Mouse (Mus musculus) heart, embryonic 15.5 days (tissue): ENCODE data around the gene Polr2i. TPM values are rescaled to one million over a fixed set of nuclear protein-coding genes. Genes with fewer than 3 reads are reported as not detected.
"Not testable (repeated sequence)": the region's sequence is repeated elsewhere in the genome, so short reads cannot be mapped to it uniquely, and the experiment has no call there.

Experiments
- ATAC-seq: fragments of 200-750 bp; cut with Nextera tagmentation; replicated peaks from 2 replicates; pipeline ENCODE4 v1.8.0; 2017; ENCODE audit warnings: low read depth, moderate TSS enrichment; ENCODE audit not compliant: insufficient number of reproducible peaks, insufficient read depth, low FRiP score
- H3K27ac ChIP-seq: fragments of 300-500 bp; sonication (generic); 2 replicates; pipeline ENCODE4 v1.5.1; 2015; ENCODE audit warnings: mild to moderate bottlenecking, inconsistent platforms
- H3K27me3 ChIP-seq: fragments of 300-500 bp; sonication (generic); 2 replicates; pipeline ENCODE4 v1.6.1; 2015; ENCODE audit warnings: inconsistent platforms
- H3K36me3 ChIP-seq: fragments of 300-500 bp; sonication (generic); 2 replicates; pipeline ENCODE4 v1.6.1; 2015; ENCODE audit warnings: mild to moderate bottlenecking, inconsistent platforms
- H3K4me1 ChIP-seq: fragments of 300-500 bp; sonication (generic); replicated peaks from 2 replicates; pipeline ENCODE4 v1.6.1; 2015; ENCODE audit warnings: inconsistent platforms
- H3K4me2 ChIP-seq: fragments of 300-500 bp; sonication (generic); 2 replicates; pipeline ENCODE4 v1.6.1; 2015; ENCODE audit warnings: inconsistent platforms, mild to moderate bottlenecking, moderate library complexity
- H3K4me3 ChIP-seq: fragments of 300-500 bp; sonication (generic); 2 replicates; pipeline ENCODE4 v1.5.1; 2015; ENCODE audit warnings: mild to moderate bottlenecking, inconsistent platforms
- H3K9ac ChIP-seq: fragments of 300-500 bp; sonication (generic); 2 replicates; pipeline ENCODE4 v1.6.1; 2015; ENCODE audit warnings: mild to moderate bottlenecking, inconsistent platforms
- H3K9me3 ChIP-seq: fragments of 300-500 bp; sonication (generic); replicated peaks from 2 replicates; pipeline ENCODE4 v1.6.1; 2016; ENCODE audit warnings: inconsistent platforms
- WGBS: fragments of 180-500 bp; shearing (Covaris S2); methylation state at CpG from one replicate; pipeline ENCODE4 v1.1.7; 2015; ENCODE audit warnings: mixed read lengths; 5-methylcytosine and 5-hydroxymethylcytosine counted together
- polyA plus RNA-seq: library from polyadenylated mRNA; unstranded; fragments of >200 nt; fragmentation: Nextera tagmentation; extraction: Ambion mirVana; gene quantifications from 2 replicates; pipeline ENCODE4 v1.2.1, GENCODE M21; 2015

The Polr2i gene
- polyA plus RNA-seq, 1 experiment from 2014 or later: 99.7 TPM

DNA sequence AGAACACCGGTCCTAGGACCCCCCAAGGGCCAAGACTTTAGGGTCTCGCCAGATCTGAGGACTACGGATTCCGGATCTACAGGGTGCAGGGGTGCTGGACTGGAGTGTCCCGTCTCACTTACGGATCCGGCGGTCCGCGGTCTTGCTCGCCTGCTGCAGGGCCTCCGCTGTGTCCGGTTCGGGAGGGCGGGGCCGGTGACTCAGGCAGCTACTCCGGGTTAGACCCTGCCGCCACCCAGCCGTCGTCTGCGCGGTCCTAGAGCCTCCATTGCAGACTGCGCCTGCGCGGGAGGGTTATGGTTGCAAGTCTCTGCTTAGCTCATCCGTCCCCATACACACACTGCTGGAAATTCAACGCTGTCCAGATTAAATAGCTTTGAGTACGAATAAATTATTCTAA is 36.9 kb upstream of the Polr2i start:
- no peaks in the 10 kb centered on the region for H3K27me3 ChIP-seq
- H3K4me2 ChIP-seq: peak overlapping the region; percentile 80
- no peaks in the 10 kb centered on the region for H3K9me3 ChIP-seq
- H3K9ac ChIP-seq: peak overlapping the region; percentile 83
- ATAC-seq: peak; percentile 88
- peak overlapping the region; percentile 80 for H3K4me3 ChIP-seq
- under 1% methylated on average over 28 of the region's 28 CpGs for WGBS
- H3K36me3 ChIP-seq: peaks cover 29% of the 10 kb centered on the region
- H3K27ac ChIP-seq: peak overlapping the region; percentile 88
- peaks cover 23% of the 10 kb centered on the region for H3K4me1 ChIP-seq

DNA sequence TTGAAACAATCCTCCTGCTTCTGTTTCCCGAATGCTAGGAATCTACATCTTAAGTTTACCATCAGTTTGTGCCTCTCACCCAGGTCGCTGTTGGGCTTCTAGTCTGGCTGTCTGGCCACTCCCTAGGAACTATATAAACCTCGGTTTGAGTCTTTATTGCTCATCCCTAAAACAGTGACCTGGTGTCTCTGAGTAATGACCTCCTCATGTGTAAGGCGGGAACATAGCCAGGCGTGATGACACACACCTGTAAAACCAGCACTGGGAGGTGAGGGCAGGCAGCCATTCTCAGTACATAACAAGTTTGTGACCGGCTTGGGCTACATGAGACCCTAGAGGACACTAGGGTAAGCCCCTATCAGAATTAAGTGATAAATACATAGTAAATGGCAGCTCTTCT is 36.3 kb upstream of the Polr2i start:
- H3K9me3 ChIP-seq: no peaks in the 10 kb centered on the region
- H3K36me3 ChIP-seq: peaks cover 23% of the 10 kb centered on the region
- no peak overlapping the region for H3K4me3 ChIP-seq
- H3K27ac ChIP-seq: no peak overlapping the region
- ATAC-seq: no peak
- no peaks in the 10 kb centered on the region for H3K27me3 ChIP-seq
- peaks cover 23% of the 10 kb centered on the region for H3K4me1 ChIP-seq
- H3K4me2 ChIP-seq: peak overlapping the region; percentile 80
- WGBS: 67% methylated on average over 6 of the region's 6 CpGs
- no peak overlapping the region for H3K9ac ChIP-seq

DNA sequence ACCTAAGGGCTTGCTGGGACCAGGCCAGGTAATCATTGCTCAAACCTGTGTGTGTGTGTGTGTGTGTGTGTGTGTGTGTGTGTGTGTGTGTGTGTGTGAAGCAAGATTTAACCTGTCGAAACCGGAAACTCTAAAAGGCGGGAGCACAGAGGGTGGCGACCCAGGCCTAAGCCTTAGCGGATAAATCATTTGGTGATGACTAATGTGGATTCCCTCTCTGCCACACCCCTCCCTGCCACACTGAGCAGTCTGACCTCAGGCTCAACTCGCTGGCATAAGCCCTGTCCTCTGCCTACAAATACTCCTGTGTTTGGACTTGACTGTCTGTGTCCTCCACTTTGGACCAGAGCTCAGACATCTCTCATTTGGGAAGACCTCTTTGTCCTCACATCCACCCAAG is 35.6 kb upstream of the Polr2i start:
- no peak overlapping the region for H3K4me3 ChIP-seq
- H3K27ac ChIP-seq: no peak overlapping the region
- no peak overlapping the region for H3K9ac ChIP-seq
- H3K4me1 ChIP-seq: peaks cover 23% of the 10 kb centered on the region
- no peak overlapping the region for H3K4me2 ChIP-seq
- WGBS: 76% methylated on average over 6 of the region's 6 CpGs
- H3K9me3 ChIP-seq: no peaks in the 10 kb centered on the region
- peaks cover 17% of the 10 kb centered on the region for H3K36me3 ChIP-seq
- no peaks in the 10 kb centered on the region for H3K27me3 ChIP-seq
- ATAC-seq: no peak

DNA sequence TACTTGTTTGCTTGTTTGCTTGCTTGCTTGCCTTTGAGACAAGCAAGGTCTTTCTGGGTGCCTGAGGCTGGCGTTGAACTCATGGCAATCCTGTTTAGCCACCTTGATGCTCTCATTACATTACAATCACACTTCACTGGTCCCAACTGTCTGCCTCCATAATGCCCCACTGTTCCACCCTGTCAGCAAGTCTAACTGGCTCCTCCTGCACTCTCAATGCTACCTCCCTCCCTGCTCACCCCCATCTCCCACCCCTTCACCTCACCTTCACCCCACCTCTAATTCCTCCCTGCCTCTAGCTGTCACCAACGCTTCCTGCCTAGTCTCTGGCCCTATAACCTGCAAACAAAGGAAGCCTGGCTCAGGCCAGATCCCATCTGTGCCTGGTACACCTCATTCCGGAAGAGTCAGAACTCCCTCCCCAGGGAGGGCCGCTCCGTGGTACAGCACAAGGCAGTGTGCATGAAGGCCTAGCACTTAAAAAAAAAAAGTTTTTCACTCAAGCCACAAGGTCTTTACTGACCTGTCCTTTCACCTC is 34.1 kb upstream of the Polr2i start:
- Histone ChIP-seq H3K27ac (no peak overlapping the region), H3K27me3 (no peaks in the 10 kb centered on the region), H3K4me1 (peaks cover 22% of the 10 kb centered on the region), H3K4me3 (no peak overlapping the region), H3K36me3 (peaks cover 2% of the 10 kb centered on the region; the same call in 1 of the 2 replicates), H3K9me3 (no peaks in the 10 kb centered on the region), H3K9ac (no peak overlapping the region), H3K4me2 (no peak overlapping the region)
- WGBS: 53% methylated on average over 5 of the region's 5 CpGs
- no peak for ATAC-seq

DNA sequence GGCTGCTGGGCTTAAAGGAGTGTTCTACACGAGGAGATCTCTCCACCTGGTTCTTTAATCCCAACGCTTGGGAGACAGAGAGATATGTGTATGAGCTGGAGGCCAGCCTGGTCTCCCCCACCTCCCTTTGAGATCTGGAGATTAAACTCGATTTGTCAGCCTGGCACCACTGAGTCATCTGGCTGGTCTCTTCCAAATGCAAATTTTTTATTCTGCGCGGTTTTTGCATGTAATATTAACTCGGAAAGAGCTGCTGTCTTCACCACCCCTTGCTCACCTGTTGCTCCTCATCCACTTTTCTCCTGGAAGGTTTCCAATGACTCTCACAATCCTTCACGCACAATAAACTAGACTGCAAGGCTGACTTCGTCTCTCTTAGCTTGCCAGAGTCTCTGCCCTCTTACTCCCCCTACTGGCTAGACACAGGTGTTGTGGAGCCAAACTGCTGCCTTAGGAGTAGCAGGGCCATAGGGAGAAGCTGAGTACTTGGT is 33.2 kb upstream of the Polr2i start, which contains the start of gene Capns1:
Gene Capns1, minus strand, starts transcription at position 331 of the 491 bp plus-strand sequence.
- ATAC-seq: no peak
- WGBS: 5% methylated on average over 8 of the region's 8 CpGs
- Histone ChIP-seq H3K36me3 (no peaks in the 10 kb centered on the region), H3K4me2 (0 out of 2 replicates have a peak within 1 kb of the TSS, but pooled peaks have one; percentile 11), H3K27me3 (no peaks in the 10 kb centered on the region), H3K27ac (no peak within 1 kb of the TSS), H3K9ac (no peak within 1 kb of the TSS), H3K4me1 (peaks cover 16% of the 10 kb centered on the region), H3K4me3 (no peak within 1 kb of the TSS), H3K9me3 (no peaks in the 10 kb centered on the region)

DNA sequence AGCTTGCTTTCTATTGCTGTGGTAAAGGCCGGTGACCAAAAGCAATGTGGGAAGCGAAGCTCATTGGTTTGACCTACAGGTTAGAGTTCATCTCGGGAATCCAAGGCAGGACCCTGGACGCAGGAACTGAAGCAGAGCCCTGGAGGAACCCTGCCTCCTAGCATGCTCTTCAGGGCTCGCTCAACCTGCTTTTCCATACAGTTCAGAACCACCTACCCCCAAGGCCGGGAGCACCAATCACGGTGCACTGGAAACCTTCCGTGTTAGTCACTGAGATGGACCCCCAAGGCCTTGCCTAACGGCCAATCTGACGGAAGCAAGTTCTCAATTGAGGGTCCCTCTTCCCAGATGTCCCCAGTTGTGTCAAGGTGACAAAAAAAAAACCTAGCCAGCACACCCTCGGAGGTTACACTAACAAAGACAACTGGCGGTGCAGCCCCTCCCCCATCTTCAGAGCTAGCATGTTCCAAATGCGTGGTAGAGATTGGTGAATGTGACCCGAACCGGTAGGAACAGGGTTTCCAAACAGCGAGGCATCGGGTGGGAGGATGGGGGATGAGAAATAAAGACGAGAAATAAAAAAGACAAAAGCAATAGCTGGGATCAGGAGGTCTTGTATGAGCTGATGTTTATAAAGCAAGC is 32.1 kb upstream of the Polr2i start:
- no peak for ATAC-seq
- Histone ChIP-seq H3K36me3 (no peaks in the 10 kb centered on the region), H3K4me1 (peaks cover 20% of the 10 kb centered on the region), H3K27ac (no peak overlapping the region), H3K4me2 (no peak overlapping the region), H3K4me3 (no peak overlapping the region), H3K27me3 (no peaks in the 10 kb centered on the region), H3K9me3 (no peaks in the 10 kb centered on the region), H3K9ac (no peak overlapping the region)
- 69% methylated on average over 18 of the region's 18 CpGs for WGBS

DNA sequence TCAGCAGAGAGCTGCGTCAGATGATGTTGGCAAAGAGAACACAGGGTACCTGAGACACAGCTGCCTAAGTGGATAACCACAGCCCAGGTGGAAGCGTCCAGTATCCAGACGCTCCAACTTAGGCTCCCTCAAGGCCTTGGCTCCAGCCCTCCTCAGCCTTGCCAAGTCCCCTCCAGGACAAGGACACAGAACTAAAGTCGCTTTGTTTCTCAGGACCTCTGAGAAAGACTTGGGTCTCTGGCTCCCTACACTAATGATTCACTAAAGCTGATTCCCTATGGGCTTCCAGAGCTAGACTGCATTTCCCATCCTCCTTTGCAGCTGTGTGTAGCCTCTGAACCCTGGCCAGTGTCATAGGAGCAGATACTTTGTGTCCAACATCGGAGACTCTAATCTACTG is 31.5 kb upstream of the Polr2i start:
- ATAC-seq: no peak
- H3K9ac ChIP-seq: no peak overlapping the region
- no peak overlapping the region for H3K4me3 ChIP-seq
- no peak overlapping the region for H3K27ac ChIP-seq
- peaks cover 21% of the 10 kb centered on the region for H3K4me1 ChIP-seq
- no peaks in the 10 kb centered on the region for H3K9me3 ChIP-seq
- no peaks in the 10 kb centered on the region for H3K27me3 ChIP-seq
- no peak overlapping the region for H3K4me2 ChIP-seq
- WGBS: 71% methylated on average over 5 of the region's 5 CpGs
- no peaks in the 10 kb centered on the region for H3K36me3 ChIP-seq

DNA sequence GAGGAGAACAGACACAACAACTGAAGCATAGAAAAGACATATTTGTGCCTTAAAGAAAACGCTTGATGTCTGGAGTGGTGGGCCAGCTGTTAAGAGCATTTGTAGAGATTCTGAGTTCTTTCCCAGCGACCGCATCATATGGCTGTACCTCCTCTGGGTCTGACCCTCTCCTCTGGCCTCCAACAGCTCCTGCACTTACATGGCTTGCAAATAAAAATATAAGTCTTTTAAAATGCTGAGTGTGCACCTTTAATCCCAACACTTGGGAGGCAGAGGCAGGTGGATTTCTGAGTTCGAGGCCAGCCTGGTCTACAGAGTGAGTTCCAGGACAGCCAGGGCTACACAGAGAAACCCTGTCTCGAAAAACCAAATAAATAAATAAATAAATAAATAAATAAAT is 31.1 kb upstream of the Polr2i start:
- not testable (repeated sequence) for H3K4me2 ChIP-seq, H3K27ac ChIP-seq, H3K27me3 ChIP-seq, H3K9me3 ChIP-seq, ATAC-seq, H3K36me3 ChIP-seq, H3K4me3 ChIP-seq, H3K9ac ChIP-seq
- 86% methylated on average over 5 of the region's 5 CpGs for WGBS
- peaks cover 17% of the 10 kb centered on the region for H3K4me1 ChIP-seq

DNA sequence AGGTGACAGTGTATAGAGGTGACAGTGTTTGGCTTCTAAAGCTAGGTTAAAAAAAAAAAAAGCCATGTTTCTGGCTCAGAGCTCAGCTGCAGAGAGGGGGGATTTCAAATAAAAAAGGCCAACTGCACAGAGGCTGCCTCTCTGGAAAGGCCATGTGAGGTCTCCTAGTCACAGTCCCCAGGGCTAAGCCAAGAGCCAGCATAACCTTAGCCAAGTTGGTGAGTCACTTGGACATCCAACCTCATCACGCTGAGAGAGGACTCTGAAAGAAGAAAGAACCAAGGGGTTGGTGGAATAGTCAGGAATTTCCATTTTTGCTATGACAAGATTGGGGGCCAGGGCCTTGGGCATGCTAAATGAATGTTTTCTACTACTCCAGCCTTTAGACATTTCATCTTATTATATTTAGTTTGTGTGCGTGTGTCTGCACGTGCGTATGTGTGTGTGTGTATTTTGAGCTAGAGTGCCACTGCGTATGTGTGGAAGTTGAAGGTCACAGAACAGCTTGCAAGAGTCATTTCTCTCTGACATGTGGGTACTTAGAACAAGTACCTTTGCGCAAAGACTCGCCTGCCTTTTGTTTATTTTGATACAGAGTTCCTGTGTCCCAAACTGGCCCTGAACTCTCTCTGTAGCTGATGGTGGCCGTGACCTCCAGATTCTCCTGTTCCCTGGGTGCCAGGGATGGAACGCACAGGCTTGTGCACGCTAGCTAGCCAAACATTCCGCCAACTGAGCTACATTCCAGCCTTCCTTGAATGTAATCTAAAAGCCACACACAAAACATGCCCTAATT is 28.7 kb upstream of the Polr2i start:
- no peak for ATAC-seq
- Histone ChIP-seq H3K4me1 (peaks cover 15% of the 10 kb centered on the region), H3K9ac (no peak overlapping the region), H3K36me3 (no peaks in the 10 kb centered on the region), H3K27ac (no peak overlapping the region), H3K4me2 (no peak overlapping the region), H3K27me3 (no peaks in the 10 kb centered on the region), H3K9me3 (no peaks in the 10 kb centered on the region), H3K4me3 (no peak overlapping the region)
- WGBS: 59% methylated on average over 11 of the region's 11 CpGs

DNA sequence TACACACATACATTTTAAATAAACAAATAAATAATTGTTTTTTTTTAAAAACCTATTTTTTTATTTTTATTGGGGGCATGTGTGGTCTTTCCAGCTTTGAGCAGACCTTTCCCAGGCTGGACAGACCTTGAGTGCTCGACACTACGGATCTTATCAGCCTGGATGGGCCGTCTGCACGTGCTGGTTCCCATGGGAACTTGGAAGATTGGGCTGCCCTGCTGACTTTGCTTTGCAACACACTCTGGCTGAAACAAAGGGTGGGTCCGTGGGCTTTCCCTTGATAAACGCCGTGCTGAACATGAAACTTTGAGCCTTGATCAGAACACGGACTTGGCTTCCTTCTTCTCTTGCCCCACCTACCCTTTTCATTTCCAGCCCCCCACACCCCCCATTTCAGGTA is 27.4 kb upstream of the Polr2i start:
- H3K4me3 ChIP-seq: no peak overlapping the region
- peak overlapping the region; percentile 8; the same call in 1 of the 2 replicates for H3K4me2 ChIP-seq
- H3K27me3 ChIP-seq: no peaks in the 10 kb centered on the region
- H3K4me1 ChIP-seq: peaks cover 12% of the 10 kb centered on the region; the same call in 1 of the 2 replicates
- H3K36me3 ChIP-seq: no peaks in the 10 kb centered on the region
- H3K9me3 ChIP-seq: no peaks in the 10 kb centered on the region
- WGBS: 13% methylated on average over 8 of the region's 8 CpGs
- H3K9ac ChIP-seq: peak overlapping the region; percentile 22; the same call in 1 of the 2 replicates
- no peak for ATAC-seq
- H3K27ac ChIP-seq: no peak overlapping the region

DNA sequence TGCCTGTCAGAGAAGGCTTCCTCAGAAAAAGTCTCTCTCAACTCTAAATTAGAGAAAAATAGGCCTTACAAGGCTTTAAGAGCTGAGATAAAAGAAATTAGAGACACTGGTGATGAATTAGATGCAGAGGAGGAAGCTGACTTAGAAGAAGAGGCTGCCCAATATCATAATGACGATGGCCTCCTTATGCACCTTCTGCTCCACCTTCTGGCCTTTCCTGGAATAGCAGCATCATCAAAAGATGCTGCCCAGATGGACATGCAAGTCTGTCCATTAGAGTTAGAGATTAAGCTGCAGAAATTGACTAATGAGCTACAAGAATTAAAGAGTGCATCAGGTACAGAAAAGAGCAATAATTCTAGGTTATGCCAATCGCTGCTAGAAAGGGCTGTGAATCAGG is 26.4 kb upstream of the Polr2i start:
- Histone ChIP-seq H3K36me3 (no peaks in the 10 kb centered on the region), H3K27me3 (no peaks in the 10 kb centered on the region), H3K4me1 (peaks cover 12% of the 10 kb centered on the region; the same call in 1 of the 2 replicates), H3K9ac (no peak overlapping the region), H3K9me3 (no peaks in the 10 kb centered on the region), H3K4me3 (no peak overlapping the region), H3K27ac (no peak overlapping the region), H3K4me2 (no peak overlapping the region)
- 6% methylated on average over 2 of the region's 2 CpGs for WGBS
- ATAC-seq: no peak
